Mouse (Mus musculus) thymus, postnatal 4 days (tissue): ENCODE data around the gene Rfx4.

Experiments used
- DNase-seq: peaks from one replicate; pipeline ENCODE4 v3.0.0; 2021

Gene Rfx4

DNA sequence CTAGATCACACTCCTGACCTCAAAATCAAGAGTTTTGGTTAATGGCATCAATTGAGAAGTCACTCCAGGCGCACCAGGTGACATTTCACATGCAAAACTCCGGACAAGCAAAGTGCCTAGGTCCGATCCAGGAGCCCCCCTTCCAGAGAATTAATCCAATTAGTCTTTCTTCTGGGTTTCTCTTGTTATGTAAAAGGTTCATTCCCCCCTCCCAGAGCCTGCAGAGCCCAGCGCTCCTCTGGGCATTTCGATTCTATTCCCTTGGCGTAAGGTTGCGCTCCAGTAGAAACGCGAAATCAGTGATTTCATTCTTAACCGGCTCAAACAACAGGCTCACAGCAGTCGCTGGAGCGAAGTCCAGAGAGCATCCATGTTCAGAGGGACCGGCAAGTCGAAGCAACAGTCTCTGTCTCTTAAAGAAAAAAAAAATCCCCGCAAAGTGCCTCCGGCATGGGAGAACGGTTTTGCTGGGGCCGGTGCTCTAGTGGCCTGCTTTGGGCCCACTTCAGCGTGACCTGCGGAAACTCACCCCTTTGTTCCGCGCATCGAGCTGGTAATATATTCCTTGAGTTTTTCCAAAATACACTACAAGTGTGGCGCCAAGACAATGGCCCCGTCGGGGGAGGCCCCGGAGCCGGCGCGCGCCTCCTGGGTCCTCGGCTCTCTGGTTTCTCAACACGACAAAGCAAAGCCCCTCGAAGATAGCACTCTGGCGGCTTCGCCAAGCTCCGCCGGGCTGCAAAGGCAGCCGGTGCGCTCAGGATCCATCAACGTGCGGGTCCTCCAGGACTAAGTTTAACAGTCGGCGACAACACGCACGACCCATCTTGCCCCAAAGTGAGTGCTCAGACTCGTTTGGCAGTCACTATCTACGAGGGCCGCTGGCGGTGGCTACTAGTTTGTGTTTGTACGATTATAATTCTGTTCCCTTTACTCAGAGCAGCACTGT, 2.9 kb downstream of the Rfx4 start:
- DNase-seq = peak; percentile 18

DNA sequence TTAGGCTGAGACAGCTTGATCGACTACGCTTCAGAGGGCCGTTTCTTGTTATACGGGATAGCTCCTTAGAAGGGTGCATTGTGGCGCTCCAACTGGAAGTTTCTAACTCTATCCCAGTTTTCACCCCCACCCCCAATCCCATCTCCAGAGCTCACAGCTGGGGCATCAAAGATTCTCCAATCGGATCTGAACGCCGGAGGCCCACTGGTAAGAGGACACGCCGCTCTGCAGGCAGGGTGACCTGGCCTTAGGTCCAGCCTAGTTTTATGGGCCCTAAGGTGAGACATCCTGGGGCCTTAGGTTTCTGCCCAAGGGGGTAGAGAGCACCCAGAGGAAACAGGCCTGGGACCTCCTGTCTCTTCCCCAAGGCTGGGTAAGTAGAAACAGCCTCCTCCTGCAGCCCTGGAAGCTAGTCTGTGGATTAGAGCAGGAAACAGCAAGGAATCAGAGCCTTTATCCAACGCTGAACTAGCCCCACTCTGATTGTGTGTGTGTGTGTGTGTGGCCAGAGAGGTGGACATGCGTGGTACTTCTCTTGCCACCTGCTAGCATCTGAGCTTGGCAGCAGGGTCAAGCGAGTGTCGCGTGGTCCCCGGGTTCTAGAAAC, 3.8 kb downstream of the Rfx4 start:
- no peak for DNase-seq

DNA sequence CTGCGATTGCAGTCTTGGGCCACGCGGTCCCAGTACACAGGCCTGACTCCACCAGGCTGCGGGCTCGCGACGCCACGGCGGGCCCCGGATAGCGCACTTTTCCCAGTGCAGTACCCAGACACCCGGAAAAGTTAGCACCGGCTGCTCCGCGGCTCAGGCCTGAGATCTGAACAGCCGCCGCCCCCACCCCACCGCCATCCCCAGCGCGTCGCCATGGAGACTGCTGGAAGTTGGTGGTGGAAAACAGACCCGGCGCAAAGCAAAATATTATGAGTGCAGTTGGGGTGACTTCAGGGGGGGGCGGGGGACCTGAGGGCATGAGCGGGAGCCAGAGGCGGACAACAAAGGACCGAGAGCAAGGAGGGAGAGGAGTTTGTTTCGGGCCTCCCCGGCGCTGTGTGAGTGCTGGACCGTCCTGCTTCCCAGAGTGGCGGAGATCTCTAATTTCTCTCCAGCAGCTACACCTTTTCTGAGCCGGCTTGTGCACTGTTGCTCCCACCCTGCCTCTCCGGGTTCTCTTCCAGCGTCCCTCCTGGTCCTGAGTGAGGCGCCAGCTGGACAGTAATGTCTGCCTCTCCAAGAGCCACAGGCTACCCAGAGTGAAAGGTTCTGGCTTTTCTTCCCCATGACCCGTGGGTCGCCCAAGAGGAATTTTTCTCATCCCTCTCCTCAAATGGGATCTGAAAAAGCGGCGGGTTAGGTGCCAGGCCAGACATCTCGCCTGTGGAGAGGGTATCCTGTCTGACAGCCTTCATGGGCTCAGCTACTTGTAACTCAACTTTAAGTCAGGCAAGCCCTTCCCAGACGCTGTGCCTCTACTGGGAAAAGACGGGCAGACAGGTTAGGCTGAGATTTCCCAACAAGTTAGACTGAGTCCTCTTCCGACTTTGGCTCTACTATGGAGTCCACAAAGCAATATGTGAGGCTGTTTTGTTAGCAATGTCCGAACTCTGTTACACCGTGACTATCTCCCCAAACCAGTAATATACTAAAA, 4.6 kb downstream of the Rfx4 start:
- DNase-seq = no peak

DNA sequence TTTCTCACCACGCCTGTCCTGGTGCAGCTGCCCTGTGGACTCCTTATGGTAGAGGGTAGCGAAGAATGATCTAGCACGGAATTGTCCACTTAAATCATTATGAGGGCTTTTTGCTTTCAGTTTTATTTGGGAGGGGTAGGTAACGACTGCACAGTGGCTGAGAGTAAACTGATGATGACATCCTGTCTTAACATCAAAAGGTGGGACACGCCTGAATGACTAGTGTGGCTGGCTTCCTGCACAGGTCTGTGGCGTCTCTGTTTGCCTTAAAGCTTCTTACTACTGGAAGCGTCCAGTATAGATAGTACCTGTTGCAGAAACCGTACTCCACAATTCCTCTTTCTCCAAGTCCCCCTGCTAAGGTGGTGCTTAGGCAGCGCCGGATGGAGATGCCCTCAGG, 12.9 kb downstream of the Rfx4 start:
- DNase-seq = no peak

DNA sequence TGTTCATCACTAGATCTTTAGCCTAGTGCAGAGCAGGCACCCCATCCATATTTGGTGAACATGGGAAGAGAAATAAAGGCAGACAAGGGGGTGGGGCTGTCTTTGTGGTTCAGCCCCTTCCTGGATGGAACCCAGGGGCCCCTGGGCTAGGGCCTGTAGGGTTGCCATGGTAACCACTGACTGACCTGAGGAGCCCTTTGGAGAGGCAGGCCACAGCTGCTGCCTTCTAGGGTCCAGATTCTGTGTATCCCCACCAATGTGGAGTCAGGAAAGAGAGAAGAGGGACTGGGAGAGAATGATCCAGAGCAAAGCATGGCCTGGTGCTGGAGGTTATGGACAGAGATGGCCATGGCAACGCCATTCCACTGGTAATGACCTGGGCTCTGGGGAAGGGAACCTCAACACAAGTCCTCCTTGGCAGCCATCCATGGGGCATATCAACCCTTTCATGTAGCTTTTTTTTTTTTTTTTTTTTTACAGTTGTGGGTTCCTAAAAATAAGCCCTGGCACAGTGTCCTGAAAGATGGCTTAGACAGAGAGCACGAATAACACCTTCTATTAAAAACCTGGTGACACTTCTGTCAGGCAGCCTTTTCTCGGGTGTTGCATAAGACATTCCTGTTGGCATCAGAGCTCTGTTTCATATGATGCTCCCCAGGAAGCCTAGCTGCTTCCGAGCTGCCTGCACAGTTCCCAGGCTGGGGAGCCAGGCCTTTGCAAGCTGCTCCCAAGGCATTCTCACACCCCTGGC, 16.7 kb downstream of the Rfx4 start:
- no peak for DNase-seq

DNA sequence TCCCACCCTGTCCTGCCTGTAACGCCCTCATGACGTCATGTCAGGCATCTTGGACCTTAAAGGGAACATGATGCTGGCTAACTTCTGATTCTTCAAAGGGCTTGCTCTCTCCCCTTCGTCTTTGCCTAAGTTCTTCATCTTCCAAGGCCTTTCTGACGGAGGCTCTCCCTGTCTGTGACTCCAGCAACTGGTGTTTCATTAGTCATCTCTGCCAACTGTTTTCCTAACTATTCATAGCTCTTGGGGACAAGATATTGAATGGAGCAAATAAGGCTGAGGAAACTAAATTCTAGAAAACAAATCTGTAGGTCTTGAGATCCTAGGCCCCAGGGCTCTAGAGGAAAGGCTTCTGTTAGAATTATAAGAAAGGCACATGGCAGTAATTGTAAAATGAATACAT, 18.0 kb downstream of the Rfx4 start:
- DNase-seq = no peak

DNA sequence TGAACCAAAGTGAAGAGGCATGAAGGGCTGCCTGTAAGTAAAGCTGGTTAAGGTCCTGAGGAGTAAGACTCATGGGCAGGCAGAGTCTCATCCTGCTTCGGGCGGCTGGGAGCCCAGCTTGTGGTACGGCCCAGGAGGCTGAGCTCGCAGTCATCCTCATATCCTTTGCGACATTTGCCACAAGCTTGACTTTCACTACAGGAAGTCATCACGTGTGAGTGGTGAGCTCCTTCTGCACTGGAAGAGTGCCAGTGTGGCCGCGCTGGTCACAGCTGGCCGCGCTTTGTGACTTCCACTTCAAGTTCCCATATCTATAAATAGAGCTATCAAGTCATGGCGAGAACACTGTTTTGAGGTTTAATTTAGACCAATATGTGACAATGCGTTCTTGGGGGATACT, 18.7 kb downstream of the Rfx4 start:
- DNase-seq = peak; percentile 32

DNA sequence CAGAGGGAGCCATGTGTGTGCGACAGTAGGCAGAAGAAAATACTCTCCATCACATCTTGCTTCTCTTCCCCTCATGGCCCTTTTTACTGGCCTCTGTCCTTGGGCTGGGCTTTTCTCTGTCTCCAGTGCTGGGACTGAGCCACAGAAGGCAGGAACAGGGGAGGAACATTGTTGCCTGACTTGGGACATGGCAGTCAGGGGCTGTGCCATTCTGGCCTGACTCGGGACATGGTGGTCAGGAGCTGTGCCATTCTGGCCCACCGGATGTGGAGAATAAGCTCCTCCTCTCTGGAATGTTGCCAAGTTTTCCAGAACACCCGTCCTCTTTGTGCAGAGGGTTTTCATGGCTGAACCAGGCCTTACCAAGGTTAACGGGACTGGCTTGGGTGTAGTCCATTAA, 21.2 kb downstream of the Rfx4 start:
- DNase-seq = no peak

DNA sequence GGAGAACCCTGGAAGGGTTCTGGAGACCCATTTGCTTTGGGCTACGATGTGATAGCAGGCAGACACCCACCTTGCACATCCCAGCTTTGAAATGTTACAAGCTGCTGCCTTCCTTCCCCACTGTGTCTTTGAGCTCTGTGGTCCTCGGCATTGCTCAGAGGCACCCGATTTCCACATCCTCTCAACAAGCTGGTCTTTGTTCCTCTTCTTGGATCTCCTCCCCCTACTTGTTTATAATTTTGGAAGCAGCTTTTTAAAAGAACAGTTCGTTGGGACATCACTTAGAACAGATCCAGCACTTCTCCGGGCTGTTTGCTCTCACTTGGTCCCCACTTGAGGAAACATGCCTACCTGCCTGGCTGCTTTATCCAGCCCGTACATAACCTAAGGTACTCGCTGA, 22.1 kb downstream of the Rfx4 start:
- no peak for DNase-seq

DNA sequence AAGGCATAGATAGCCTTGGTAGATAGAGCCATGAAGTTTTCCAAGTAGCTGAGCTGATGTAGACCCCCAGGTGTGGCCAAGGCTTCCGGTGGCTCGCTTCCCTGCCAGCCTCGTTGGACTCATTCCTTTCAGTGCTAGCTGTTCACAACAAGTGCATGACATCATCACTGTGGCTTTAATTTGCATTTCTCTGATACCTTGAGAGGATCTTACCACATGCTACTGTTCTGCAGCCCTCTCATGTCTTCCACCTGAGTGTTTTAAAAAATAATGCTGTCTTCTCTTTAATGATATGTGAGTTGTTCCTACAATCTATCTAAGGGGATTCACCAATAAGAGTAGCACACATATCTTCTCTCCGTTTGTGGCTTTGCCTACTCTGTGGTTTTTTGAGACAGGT, 25.0 kb downstream of the Rfx4 start:
- no peak for DNase-seq

DNA sequence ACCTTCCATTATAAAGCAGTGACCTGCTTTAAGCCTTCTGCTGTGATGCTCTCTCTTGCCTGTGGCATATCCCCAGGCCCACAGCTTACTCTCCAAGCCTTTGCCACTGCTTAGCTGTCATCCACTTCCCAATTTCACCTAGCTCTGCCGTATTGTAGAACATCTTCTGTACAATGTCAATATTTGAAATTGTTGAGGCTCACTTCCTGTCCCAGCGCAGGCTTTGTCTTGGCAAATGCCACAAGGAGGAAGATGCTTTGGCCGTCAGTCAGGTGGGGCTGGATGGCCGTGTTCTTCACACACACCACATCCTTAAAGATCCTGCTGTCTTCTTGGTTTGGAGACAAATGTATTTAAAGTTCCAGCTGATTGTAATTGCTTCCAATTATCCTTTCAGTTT, 29.5 kb downstream of the Rfx4 start:
- no peak for DNase-seq

DNA sequence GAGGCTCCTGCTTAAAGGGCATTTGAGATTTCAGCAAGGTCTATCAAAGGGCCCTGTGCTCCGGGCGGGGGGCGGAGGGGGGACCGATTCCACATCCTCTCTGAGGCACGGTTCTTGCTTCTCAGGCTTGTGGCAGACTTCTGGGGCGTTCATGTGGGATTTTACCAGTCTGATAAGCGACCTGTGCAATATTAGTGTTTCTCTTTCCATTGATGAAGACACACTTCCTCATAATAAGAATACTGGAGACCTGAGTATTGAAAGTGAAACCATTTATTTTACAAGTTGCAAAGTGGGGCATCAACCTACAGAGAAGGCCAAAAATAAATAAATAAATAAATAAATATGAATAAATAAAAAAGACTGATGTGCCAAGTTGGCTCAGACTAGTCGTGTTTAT, 34.5 kb downstream of the Rfx4 start:
- DNase-seq = peak; percentile 16

DNA sequence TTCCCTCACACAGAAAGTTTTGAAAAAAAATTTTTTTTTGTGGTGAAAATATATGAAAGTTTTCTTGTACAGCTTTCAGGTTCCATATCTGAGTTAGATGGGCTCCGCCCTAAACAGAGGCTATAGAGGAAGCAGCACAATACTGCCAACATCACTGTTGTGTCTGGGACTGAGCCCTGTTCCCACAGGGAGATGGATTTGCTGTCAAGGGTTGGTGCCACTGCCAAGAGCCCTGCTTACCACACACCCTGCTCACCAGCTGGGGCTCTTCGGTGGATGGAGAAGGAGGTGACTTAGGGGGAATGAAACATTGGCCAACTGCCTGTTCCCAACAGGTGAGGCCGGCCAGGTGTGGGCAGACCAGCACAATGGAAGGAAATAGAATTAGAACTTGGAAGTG, 35.3 kb downstream of the Rfx4 start:
- DNase-seq = no peak

DNA sequence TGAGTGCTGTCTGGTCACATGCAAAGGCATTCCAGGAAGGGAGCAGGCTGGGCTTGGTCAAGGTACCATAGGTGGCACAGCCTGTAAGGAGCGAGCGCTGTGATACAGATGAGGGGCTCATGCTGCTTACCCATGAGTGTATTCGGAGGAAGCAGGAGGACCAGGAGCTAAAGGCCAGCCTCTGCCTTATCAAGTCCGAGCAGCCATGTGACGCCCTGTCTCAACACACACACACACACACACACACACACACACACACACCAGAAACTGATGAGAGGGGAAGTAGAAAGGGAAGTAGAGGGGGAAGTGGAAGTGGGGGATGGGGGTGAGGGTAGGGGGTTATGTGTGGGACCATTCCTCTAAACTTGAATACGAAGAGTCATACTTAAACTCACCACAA, 45.7 kb downstream of the Rfx4 start:
- no peak for DNase-seq

DNA sequence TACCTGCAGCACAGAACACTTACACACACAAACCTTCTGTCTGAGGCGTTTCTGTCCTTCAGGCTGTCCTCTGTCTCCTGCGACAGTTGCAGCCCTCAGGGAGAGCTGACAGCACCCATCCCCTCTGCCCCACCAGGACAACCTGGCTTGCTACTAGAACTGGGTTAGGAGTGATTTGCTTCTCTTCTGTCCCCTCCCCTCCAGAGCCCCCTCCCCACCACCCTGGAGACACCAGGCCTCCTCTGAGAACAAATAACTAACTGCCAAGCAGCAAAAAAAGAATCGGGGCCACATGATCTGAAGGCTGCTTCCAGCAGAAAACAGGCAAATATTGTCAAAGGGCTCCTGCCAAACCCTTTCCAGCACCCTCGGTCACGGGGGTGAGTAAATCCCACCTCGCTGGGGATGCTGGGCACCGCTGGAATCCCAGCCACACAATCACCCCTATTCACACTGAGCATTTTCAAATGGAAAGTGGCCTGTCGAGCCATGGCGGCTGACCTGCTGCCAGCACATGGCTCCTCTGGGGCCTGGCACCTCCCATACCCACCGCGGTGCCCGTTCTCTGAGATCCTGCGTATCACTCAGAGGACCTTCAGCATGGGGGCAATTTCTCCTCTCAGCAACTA, 47.5 kb downstream of the Rfx4 start:
- DNase-seq = no peak

DNA sequence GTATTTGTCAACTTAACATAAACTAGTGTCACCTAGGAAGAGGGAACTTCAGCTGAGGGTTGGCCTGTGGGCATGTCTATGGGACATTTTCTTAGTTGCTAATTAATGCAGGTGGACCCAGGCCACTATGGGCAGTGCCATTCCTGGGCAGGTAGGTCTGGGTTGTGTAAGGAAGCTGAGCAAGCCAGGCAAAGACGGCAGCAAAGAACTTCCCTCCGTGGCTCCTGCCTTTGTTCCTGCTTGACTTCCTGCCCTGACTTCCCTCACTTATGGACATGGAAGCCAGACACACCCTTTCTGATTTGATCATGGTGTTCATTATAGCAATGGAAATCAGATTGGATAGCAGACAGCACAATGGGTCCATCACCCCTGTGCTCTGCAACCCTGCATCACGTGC, 49.7 kb downstream of the Rfx4 start:
- no peak for DNase-seq

DNA sequence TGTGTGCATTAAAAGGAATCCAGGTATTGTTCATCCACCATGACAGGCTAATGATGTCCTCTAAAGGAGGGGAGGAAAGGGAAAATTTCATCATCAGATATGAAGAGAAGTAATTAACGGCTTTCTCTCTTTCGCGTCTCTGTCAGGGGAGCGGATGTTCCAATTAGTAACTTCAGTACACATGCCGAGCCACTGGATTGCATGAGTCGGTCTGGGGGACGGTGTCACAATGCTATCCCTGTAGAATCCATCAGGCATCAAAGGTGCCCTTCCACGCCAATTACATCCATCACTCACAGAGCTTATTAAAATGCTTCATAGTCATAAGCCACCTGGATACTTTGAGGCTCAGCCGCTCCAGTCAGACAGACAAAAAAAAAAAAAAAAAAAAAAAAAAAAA, 51.3 kb downstream of the Rfx4 start:
- DNase-seq = no peak

DNA sequence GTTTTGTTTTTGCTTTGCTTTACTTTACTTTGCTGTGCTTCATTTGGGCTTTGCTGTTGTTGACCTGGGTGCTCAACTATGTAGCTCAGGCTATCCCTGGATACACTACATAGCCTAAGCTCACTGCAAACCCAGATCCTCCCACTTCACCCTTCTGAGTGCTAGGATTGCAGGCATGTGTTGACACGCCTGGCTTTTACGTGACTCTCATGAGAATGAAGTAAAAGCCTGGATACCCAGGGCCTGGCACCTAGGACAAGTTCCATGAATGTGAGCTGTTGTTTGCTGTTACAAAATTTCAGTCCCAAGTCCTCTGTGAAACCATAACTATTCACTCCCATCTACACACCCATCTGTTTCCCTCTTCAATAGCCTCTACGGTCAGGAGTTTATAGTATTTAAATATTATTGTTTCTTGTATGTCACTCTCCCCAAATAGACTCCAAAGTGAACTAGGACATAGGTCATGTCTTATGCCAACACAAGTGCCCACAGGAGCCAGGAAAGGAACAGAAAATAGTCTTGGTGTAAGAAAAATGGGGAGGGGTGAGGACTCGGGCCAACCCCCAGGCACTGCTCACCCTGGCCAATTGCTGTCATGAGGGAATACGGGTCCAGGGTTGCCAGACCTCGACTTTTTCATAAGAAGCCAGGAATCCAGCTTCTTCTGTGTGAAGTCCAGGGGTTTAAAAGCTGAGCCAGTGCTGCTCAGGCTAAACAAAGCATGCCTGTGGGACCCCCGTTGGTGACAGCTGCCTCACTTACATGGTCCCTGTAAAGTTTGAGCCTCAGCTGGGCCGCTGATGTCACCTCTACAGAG, 54.4 kb downstream of the Rfx4 start:
- DNase-seq = no peak

DNA sequence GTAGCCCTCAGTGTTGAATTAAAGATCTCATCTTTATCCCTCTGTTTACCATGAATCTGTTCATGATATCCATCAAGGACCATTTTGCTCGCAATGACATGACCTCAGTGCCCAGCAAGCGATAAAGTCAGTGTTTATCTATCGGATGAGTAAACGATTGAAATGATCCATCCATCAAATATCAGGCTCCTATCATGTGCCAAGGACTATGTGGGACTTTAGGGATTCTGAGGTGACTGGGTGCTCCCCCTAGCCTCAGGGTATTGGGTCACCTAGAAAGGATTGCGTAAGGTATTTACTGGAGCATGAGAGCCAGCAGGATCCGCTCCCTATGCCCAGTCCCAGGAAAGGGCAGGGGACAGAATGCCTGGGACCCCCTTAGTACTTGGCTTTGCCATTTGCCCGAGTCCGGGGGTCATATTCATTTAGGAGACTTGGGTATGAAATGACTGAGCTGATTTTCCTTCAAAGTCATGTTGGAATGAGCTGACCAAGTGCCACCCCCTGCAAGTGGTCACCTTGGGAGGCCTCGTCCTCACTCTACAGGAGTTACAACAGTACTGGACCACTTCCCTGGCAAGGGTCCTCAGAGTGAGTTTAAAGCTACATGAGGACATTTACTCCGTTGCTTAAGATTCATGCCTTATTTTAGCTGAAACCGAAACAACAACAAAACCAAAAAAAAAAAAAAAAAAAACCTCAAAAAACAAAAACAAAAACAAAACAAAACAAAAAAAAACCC, 55.5 kb downstream of the Rfx4 start:
- DNase-seq = no peak

DNA sequence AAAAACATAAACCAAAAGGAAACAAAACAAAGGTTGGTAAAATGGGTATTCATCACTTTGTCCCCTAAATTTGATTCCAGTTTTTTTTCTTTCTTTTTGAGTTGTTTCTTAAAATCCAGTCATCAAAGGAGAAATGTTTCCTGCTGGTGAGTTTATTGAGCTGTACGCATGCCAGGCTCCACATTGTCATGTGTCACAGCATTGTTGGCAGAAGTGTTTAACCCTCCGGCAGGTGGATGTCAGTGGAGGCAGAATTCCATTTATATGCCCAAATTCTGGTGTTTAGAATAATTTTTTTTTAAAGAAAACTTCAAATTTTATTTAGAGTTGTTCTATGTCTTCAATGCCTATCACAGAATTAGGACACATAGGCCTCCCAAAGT, 56.0 kb downstream of the Rfx4 start:
- no peak for DNase-seq
